Mouse (Mus musculus): ENCODE data around the gene Il18bp.

DNA sequence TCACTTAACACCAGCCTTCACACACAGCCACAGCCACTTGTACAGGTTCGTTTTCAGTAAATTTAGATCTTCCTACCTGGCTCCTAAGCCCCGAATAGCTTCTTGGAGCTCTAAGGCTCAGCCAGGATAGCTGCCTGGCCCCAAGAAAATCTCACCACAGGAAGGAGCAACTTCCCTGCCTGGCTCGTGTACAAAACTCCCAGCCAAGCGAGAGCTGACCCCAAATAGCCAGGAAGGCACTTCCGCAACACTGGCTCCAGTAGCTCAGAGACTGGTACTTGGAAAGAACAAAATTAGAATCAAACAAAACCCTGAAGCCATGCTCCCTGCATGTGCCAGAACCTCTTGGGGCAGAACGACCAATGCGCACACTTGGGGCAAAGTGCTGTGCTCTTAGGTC is 456 bp downstream of the Il18bp start:
- TF ChIP-seq POLR2A (IDR thresholded peaks at IDR 0.05; ENCODE audit: low read depth, low read length) (no peak), CTCF (conservative IDR thresholded peaks at IDR 0.05; ENCODE audit: insufficient read depth, insufficient read length, low read depth, low read length) (no peak)

Measured in kidney, adult 2 months (tissue).